29 mouse cellular contexts compared by ENCODE assay signal in the genomic region with DNA sequence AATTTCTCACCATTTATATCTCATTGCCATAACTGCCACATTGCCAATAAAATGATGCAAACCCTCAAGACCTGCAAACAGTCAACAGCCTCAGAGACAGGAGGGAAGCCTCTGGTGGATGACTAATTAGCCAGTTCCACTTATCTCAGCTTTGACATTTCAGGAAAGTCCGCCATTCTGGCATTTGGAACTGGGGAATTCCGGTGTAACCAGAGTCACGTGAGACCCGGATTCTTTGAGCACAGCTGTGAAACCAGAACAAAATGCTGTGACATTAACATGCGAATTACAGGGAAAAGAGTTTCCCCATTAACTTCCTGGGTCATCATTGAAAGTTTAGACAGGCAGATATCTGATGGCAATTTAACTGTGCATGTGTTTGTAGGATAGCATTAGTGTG.
A peak's percentile ranks its signal among the peaks of the same experiment; 100 is the strongest.
DNase-seq lines count a peak whose midpoint lies in the region; ATAC-seq lines count a peak whose summit lies in the region.
"Had no signal": no experiment of that assay in that cellular context is flagged by ENCODE, and none has a peak within 500 bp of the region (broad histone marks: within the 10 kb centered on the region; RNA-seq: fewer than 3 reads in every experiment).

No protein-coding gene starts in this region.

- H3K4me3 ChIP-seq in midbrain, embryonic 14.5 days (replicated peaks; ENCODE audit: low read depth, low read length) = no peak overlapping the region
- no peak overlapping the region for H3K4me3 ChIP-seq in midbrain, embryonic 11.5 days (ENCODE audit: low read depth, low read length)
- H3K4me3 ChIP-seq: embryonic facial prominence, embryonic 13.5 days; erythroblast, embryonic 14.5 days; forebrain, embryonic 12.5 days; heart, embryonic 13.5 days; limb, embryonic 12.5 days; liver, embryonic 13.5 days; midbrain, embryonic 13.5 days; neural tube, embryonic 13.5 days had no signal

- 64% methylated on average over 5 of the region's 5 CpGs for WGBS in midbrain, embryonic 14.5 days
- WGBS in midbrain, embryonic 11.5 days = 78% methylated on average over 5 of the region's 5 CpGs

- no peaks in the 10 kb centered on the region for H3K36me3 ChIP-seq in midbrain, embryonic 14.5 days (ENCODE audit: control insufficient read depth, insufficient read depth, low read length)
- no peaks in the 10 kb centered on the region for H3K36me3 ChIP-seq in midbrain, embryonic 11.5 days (ENCODE audit: control insufficient read depth, insufficient read depth, low read length)
- H3K36me3 ChIP-seq: embryonic facial prominence, embryonic 13.5 days; forebrain, embryonic 12.5 days; heart, embryonic 13.5 days; limb, embryonic 12.5 days; liver, embryonic 13.5 days; midbrain, embryonic 13.5 days; neural tube, embryonic 13.5 days had no signal

- H3K9ac ChIP-seq in midbrain, embryonic 14.5 days (replicated peaks; ENCODE audit: low read length) = no peak overlapping the region
- no peak overlapping the region for H3K9ac ChIP-seq in midbrain, embryonic 11.5 days (ENCODE audit: low read length)
- H3K9ac ChIP-seq: embryonic facial prominence, embryonic 13.5 days; forebrain, embryonic 12.5 days; heart, embryonic 13.5 days; hindbrain, embryonic 14.5 days; limb, embryonic 12.5 days; liver, embryonic 13.5 days; lung, embryonic 14.5 days; midbrain, embryonic 13.5 days; neural tube, embryonic 13.5 days had no signal

- no peak overlapping the region for H3K4me2 ChIP-seq in midbrain, embryonic 14.5 days (ENCODE audit: low read length)
- H3K4me2 ChIP-seq in midbrain, embryonic 11.5 days = no peak overlapping the region
- H3K4me2 ChIP-seq: embryonic facial prominence, embryonic 13.5 days; forebrain, embryonic 12.5 days; heart, embryonic 13.5 days; hindbrain, embryonic 14.5 days; limb, embryonic 12.5 days; liver, embryonic 13.5 days; lung, embryonic 14.5 days; midbrain, embryonic 13.5 days; neural tube, embryonic 13.5 days had no signal

- no peaks in the 10 kb centered on the region for H3K27me3 ChIP-seq in midbrain, embryonic 14.5 days (ENCODE audit: control insufficient read depth, insufficient read depth, low read length)
- H3K27me3 ChIP-seq in midbrain, embryonic 11.5 days (ENCODE audit: control insufficient read depth, insufficient read depth, low read length) = no peaks in the 10 kb centered on the region
- H3K27me3 ChIP-seq: forebrain, embryonic 12.5 days; heart, embryonic 13.5 days; limb, embryonic 12.5 days; liver, embryonic 13.5 days; midbrain, embryonic 13.5 days; neural tube, embryonic 13.5 days had no signal

- no peak overlapping the region for H3K27ac ChIP-seq in midbrain, embryonic 14.5 days (replicated peaks; ENCODE audit: low read depth, low read length)
- no peak overlapping the region for H3K27ac ChIP-seq in midbrain, embryonic 11.5 days (ENCODE audit: low read depth, low read length)
- H3K27ac ChIP-seq: embryonic facial prominence, embryonic 13.5 days; forebrain, embryonic 12.5 days; heart, embryonic 13.5 days; hindbrain, embryonic 14.5 days; kidney, postnatal 0 days; limb, embryonic 12.5 days; liver, embryonic 13.5 days; midbrain, embryonic 13.5 days; neural tube, embryonic 13.5 days had no signal

- H3K9me3 ChIP-seq in midbrain, embryonic 14.5 days (ENCODE audit: control insufficient read depth, low read length) = no peaks in the 10 kb centered on the region
- H3K9me3 ChIP-seq in midbrain, embryonic 11.5 days (ENCODE audit: control insufficient read depth, low read length) = no peaks in the 10 kb centered on the region
- H3K9me3 ChIP-seq: embryonic facial prominence, embryonic 13.5 days; forebrain, embryonic 12.5 days; heart, embryonic 13.5 days; limb, embryonic 12.5 days; liver, embryonic 13.5 days; midbrain, embryonic 13.5 days; neural tube, embryonic 13.5 days had no signal

- H3K4me1 ChIP-seq in midbrain, embryonic 14.5 days (ENCODE audit: control insufficient read depth, insufficient read depth, low read length) = no peaks in the 10 kb centered on the region
- H3K4me1 ChIP-seq in midbrain, embryonic 11.5 days (ENCODE audit: control insufficient read depth, insufficient read depth, low read length) = no peaks in the 10 kb centered on the region
- H3K4me1 ChIP-seq: forebrain, embryonic 12.5 days; heart, embryonic 13.5 days; midbrain, embryonic 13.5 days; neural tube, embryonic 13.5 days had no signal

- peak; percentile 90 for DNase-seq in heart, adult 11 months
- DNase-seq in heart, postnatal 4 days = no peak
- DNase-seq in midbrain, embryonic 14.5 days = peak; percentile 5
- no peak for DNase-seq in midbrain, embryonic 11.5 days (ENCODE audit: low spot score, missing footprints)
- peak; percentile 42 for DNase-seq in Muller cell, postnatal 12 days (ENCODE audit: inconsistent ontology term)
- DNase-seq in lung, adult 18-20 months = no peak
- DNase-seq in kidney, postnatal 10 days = no peak
- DNase-seq: adrenal gland, adult 8-10 months; B cell, adult 2 months; cerebellum, adult 2 months; cerebellum, postnatal 25 days; gastrocnemius, postnatal 25 days; kidney, adult 2 months; liver, embryonic 13.5 days; lung, embryonic 14.5 days; right cerebral cortex, adult 18-20 months; right cerebral cortex, postnatal 4 days; thymus, postnatal 14 days had no signal

- no peak for ATAC-seq in midbrain, embryonic 14.5 days (ENCODE audit: low FRiP score, low TSS enrichment)
- ATAC-seq in midbrain, embryonic 11.5 days (ENCODE audit: low FRiP score) = no peak
- ATAC-seq: activated CD4-positive, CD25-positive, alpha-beta regulatory T cell, adult 4 months; midbrain, embryonic 13.5 days; Patski had no signal

Comparison
In these comparisons a context has a peak if more than half of its experiments do, and no peak if none do; other contexts are left out.
1. DNase-seq: peak in heart, adult 11 months (single experiment), midbrain, embryonic 14.5 days (single experiment) and Muller cell, postnatal 12 days (single experiment); none in heart, postnatal 4 days (single experiment), midbrain, embryonic 11.5 days (single experiment), lung, adult 18-20 months (0 of 2) and kidney, postnatal 10 days (single experiment).